Mouse (Mus musculus) kidney, postnatal 4 days (tissue): ENCODE results near the gene N4bp1.

Experiments used
- DNase-seq, 2 experiments: peaks; one replicate each; pipeline ENCODE4 v3.0.0; 2021; ENCODE audit warnings: mixed read lengths in 2 of 2

The N4bp1 gene

GRCm38 (mm10) chr8:86884489-86885463, at the start of gene N4bp1:
TSS of gene N4bp1 (minus strand) at chr8:86885258.
- peak; percentile 94 to 96 for DNase-seq

- no peak for DNase-seq
These were observed 49.8 kb upstream of the N4bp1 start for GRCm38 (mm10) chr8:86934841-86935240.

GRCm38 (mm10) chr8:86934393-86934792, 49.3 kb upstream of the N4bp1 start:
- no peak for DNase-seq

GRCm38 (mm10) chr8:86933898-86934297, 48.8 kb upstream of the N4bp1 start:
- peak; percentile 53 to 54 for DNase-seq

GRCm38 (mm10) chr8:86926237-86926636, 41.2 kb upstream of the N4bp1 start:
- no peak for DNase-seq

- DNase-seq, result no peak
These were observed 38.3 kb upstream of the N4bp1 start for GRCm38 (mm10) chr8:86923219-86923835.

- DNase-seq, result no peak
These were observed 37.6 kb upstream of the N4bp1 start for GRCm38 (mm10) chr8:86922673-86923072.

GRCm38 (mm10) chr8:86922141-86922540, 37.1 kb upstream of the N4bp1 start:
- no peak for DNase-seq

- DNase-seq, result no peak
These were observed 35.9 kb upstream of the N4bp1 start for GRCm38 (mm10) chr8:86920996-86921395.

GRCm38 (mm10) chr8:86920455-86920854, 35.4 kb upstream of the N4bp1 start:
- DNase-seq, result no peak

GRCm38 (mm10) chr8:86920024-86920423, 35.0 kb upstream of the N4bp1 start:
- no peak for DNase-seq

GRCm38 (mm10) chr8:86919262-86919661, 34.2 kb upstream of the N4bp1 start:
- no peak for DNase-seq

- DNase-seq, result no peak
These were observed 33.0 kb upstream of the N4bp1 start for GRCm38 (mm10) chr8:86918093-86918492.

- no peak for DNase-seq
These were observed 32.6 kb upstream of the N4bp1 start for GRCm38 (mm10) chr8:86917689-86918088.

- DNase-seq, result no peak
These were observed 31.3 kb upstream of the N4bp1 start for GRCm38 (mm10) chr8:86916369-86916768.

- no peak for DNase-seq
These were observed 26.1 kb upstream of the N4bp1 start for GRCm38 (mm10) chr8:86911136-86911535.

GRCm38 (mm10) chr8:86910250-86910649, 25.2 kb upstream of the N4bp1 start:
- DNase-seq, result no peak

GRCm38 (mm10) chr8:86908536-86908935, 23.5 kb upstream of the N4bp1 start:
- peak; percentile 88 to 89 for DNase-seq

- no peak for DNase-seq
These were observed 19.9 kb upstream of the N4bp1 start for GRCm38 (mm10) chr8:86904911-86905310.

GRCm38 (mm10) chr8:86903104-86903503, 18.0 kb upstream of the N4bp1 start:
- peak; percentile 92 for DNase-seq

GRCm38 (mm10) chr8:86902656-86903055, 17.6 kb upstream of the N4bp1 start:
- no peak for DNase-seq

GRCm38 (mm10) chr8:86901972-86902371, 16.9 kb upstream of the N4bp1 start:
- peak; percentile 55 to 74 for DNase-seq

- DNase-seq, result no peak
These were observed 12.8 kb upstream of the N4bp1 start for GRCm38 (mm10) chr8:86897726-86898419.
